Mouse (Mus musculus) liver, postnatal 0 days (tissue): ENCODE data around the gene Tfg. TPM values are rescaled to one million over a fixed set of nuclear protein-coding genes. Genes with fewer than 3 reads are reported as not detected.
A peak's percentile ranks its signal among the peaks of the same experiment; 100 is the strongest.

Experiments used
- ATAC-seq: fragments of 200-750 bp; cut with Nextera tagmentation; 2 replicates; pipeline ENCODE4 v1.8.0; 2017; ENCODE audit warnings: mild to moderate bottlenecking, moderate library complexity
- DNase-seq: peaks from one replicate; pipeline ENCODE4 v3.0.0-alpha.2; 2016
- H3K27ac ChIP-seq: fragments of 300-500 bp; sonication (generic); 2 replicates; pipeline ENCODE4 v1.5.1; 2014; ENCODE audit warnings: antibody characterized with exemption, moderate library complexity, mild to moderate bottlenecking, low read depth
- H3K27me3 ChIP-seq: fragments of 300-500 bp; sonication (generic); 2 replicates; pipeline ENCODE4 v1.6.1; 2014; ENCODE audit warnings: low read length, control low read depth, mixed read lengths; ENCODE audit not compliant: insufficient read depth
- H3K36me3 ChIP-seq: fragments of 300-500 bp; sonication (generic); replicated peaks from 2 replicates; pipeline ENCODE4 v1.6.1; 2014; ENCODE audit warnings: mild to moderate bottlenecking, control low read depth, low read length, moderate library complexity, mixed read lengths; ENCODE audit not compliant: insufficient read depth
- H3K4me1 ChIP-seq: fragments of 300-500 bp; sonication (generic); 2 replicates; pipeline ENCODE4 v1.6.1; 2014; ENCODE audit warnings: antibody characterized with exemption, mild to moderate bottlenecking, control low read depth; ENCODE audit not compliant: insufficient read depth
- H3K4me2 ChIP-seq: fragments of 300-500 bp; sonication (generic); 2 replicates; pipeline ENCODE4 v1.6.1; 2014; ENCODE audit warnings: low read depth, mild to moderate bottlenecking, low read length, moderate library complexity, mixed read lengths
- H3K4me3 ChIP-seq: fragments of 300-500 bp; sonication (generic); 2 replicates; pipeline ENCODE4 v1.5.1; 2014; ENCODE audit warnings: low read depth, low read length
- H3K9ac ChIP-seq: fragments of 300-500 bp; sonication (generic); replicated peaks from 2 replicates; pipeline ENCODE4 v1.6.1; 2014; ENCODE audit warnings: mild to moderate bottlenecking, moderate library complexity
- H3K9me3 ChIP-seq: fragments of 300-500 bp; sonication (generic); 2 replicates; pipeline ENCODE4 v1.6.1; 2016; ENCODE audit warnings: mild to moderate bottlenecking, control low read depth, low read length, mixed read lengths
- CTCF ChIP-seq: sonication (generic); IDR thresholded peaks from 2 replicates; pipeline ENCODE4 v1.5.1; 2016; ENCODE audit warnings: antibody characterized with exemption, low read depth
- EP300 ChIP-seq: IDR thresholded peaks from 2 replicates; pipeline ENCODE4 v1.6.1; 2016; ENCODE audit warnings: antibody characterized with exemption, low read depth, mild to moderate bottlenecking
- WGBS: fragments of 180-500 bp; shearing (Covaris S2); extraction: QIAGEN DNeasy Blood & Tissue Kit; methylation state at CpG from one replicate; pipeline ENCODE4 v1.1.7; 2014; ENCODE audit not compliant: insufficient replicate concordance; 5-methylcytosine and 5-hydroxymethylcytosine counted together
- polyA plus RNA-seq: library from polyadenylated mRNA; unstranded; fragments of >200 nt; fragmentation: Nextera tagmentation; extraction: Ambion mirVana; gene quantifications from 2 replicates; pipeline ENCODE4 v1.2.1, GENCODE M21; 2015

Tfg gene
- polyA plus RNA-seq, 1 experiment from 2014 or later, result 54.1 TPM

DNA sequence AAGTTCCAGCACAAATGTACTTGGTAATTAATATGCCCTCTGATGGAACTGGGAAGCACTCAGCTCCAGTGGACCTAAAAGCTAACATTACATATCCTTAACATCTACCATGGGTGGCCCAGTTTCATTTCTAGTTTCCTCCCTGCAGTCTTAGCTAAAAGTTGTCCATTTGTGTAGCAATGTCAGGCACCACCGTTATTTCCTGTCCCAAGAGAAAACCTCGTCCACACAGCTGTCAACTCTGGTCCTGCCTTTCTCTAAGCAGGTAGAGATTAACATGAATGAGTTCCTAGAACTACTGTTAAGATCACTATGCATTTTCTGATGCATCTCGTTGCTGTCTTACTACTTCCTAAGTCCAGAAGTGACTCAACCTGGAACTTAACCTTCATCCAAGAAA, 1.6 kb downstream of the Tfg start:
- peaks cover 11% of the 10 kb centered on the region for H3K36me3 ChIP-seq
- ATAC-seq, result no peak
- DNase-seq, result no peak
- H3K9me3 ChIP-seq, result no peaks in the 10 kb centered on the region
- peak overlapping the region; percentile 90 for H3K4me2 ChIP-seq
- TF ChIP-seq CTCF (no peak), EP300 (no peak)
- H3K4me3 ChIP-seq, result peak overlapping the region; percentile 92
- no peaks in the 10 kb centered on the region for H3K27me3 ChIP-seq
- H3K27ac ChIP-seq, result peak overlapping the region; percentile 98; the same call in 1 of the 2 replicates
- 17% methylated on average over 3 of the region's 3 CpGs for WGBS
- H3K9ac ChIP-seq, result peak overlapping the region; percentile 91; the same call in 1 of the 2 replicates
- H3K4me1 ChIP-seq, result peaks cover 18% of the 10 kb centered on the region

DNA sequence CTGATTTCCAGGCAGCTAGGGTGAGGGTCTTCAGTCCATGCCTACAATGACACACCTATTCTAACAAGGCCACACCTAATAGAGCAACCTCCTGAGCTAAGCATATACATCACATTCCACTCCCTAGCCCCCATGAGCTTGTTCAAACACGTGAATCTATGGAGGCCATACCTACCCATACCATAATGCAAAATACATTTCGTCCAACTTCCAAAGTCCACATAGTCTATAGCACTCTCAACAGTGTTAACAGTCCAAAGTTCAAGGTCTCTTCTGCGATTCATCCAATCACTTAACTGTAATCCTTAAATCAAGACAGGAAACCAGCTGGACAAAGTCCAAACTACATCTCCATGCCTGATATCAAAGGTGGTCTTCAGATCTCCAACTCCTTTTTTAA, 7.2 kb downstream of the Tfg start:
- no peak for ATAC-seq
- TF ChIP-seq EP300, result no peak
- TF ChIP-seq CTCF, result no peak
- DNase-seq, result no peak
- Histone ChIP-seq H3K4me1 (peaks cover 5% of the 10 kb centered on the region), H3K4me3 (no peak overlapping the region), H3K27ac (no peak overlapping the region), H3K9ac (no peak overlapping the region), H3K9me3 (no peaks in the 10 kb centered on the region), H3K4me2 (no peak overlapping the region), H3K27me3 (no peaks in the 10 kb centered on the region), H3K36me3 (peaks cover 37% of the 10 kb centered on the region)
- 69% methylated on average over 3 of the region's 3 CpGs for WGBS

DNA sequence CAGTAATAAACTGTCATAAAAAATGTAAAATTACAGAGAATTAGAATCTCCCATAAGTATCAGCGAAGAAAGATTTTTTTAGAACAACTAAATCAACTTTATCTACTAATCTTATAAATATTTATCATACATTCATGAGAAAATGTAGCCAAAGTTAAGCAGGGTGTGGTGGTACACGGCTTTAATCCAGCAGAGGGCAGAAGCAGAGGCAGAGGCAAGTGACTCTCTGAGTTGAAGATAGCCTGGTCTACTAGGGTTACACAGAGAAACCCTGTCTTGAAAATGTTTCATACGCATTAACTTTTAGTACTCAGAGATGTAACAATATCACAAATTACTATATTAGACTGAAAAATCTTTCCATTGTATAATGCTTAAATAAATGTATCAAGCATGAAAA, 11.5 kb downstream of the Tfg start:
- 79% methylated on average over 3 of the region's 3 CpGs for WGBS
- TF ChIP-seq CTCF (peak; percentile 27), EP300 (no peak)

DNA sequence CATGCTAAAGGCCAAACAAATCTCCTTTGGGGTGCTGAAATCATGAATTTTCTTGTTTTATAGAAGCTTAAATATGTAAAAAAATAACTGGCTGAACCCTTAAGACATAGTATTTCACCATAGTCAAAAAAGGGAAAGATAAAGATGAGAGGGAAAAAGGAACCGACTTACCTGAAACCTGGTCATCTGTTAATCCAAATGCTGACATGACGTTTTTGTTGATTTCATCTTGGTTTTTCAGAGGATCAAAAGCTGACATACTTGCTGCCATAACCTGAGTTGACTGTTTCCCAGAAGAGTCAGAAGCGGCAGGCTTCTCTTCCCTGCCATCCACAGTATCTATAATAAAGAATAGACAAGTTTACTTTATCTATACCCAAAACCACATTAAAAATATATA, 16.4 kb downstream of the Tfg start:
- no peaks in the 10 kb centered on the region for H3K4me1 ChIP-seq
- H3K9me3 ChIP-seq, result no peaks in the 10 kb centered on the region
- H3K9ac ChIP-seq, result no peak overlapping the region
- no peak overlapping the region for H3K4me3 ChIP-seq
- peaks cover 45% of the 10 kb centered on the region for H3K36me3 ChIP-seq
- 87% methylated on average over 3 of the region's 3 CpGs for WGBS
- H3K4me2 ChIP-seq, result no peak overlapping the region
- no peak overlapping the region for H3K27ac ChIP-seq
- DNase-seq (no peak), ATAC-seq (no peak)
- H3K27me3 ChIP-seq, result no peaks in the 10 kb centered on the region
- TF ChIP-seq CTCF (no peak), EP300 (no peak)

More for the DNA sequence above, 11.5 kb downstream of the Tfg start:
- no peaks in the 10 kb centered on the region for H3K27me3 ChIP-seq
- H3K9ac ChIP-seq, result no peak overlapping the region
- DNase-seq (no peak), ATAC-seq (no peak)
- no peaks in the 10 kb centered on the region for H3K4me1 ChIP-seq
- H3K9me3 ChIP-seq, result no peaks in the 10 kb centered on the region
- peaks cover 40% of the 10 kb centered on the region for H3K36me3 ChIP-seq
- no peak overlapping the region for H3K4me3 ChIP-seq
- H3K27ac ChIP-seq, result no peak overlapping the region
- no peak overlapping the region for H3K4me2 ChIP-seq

DNA sequence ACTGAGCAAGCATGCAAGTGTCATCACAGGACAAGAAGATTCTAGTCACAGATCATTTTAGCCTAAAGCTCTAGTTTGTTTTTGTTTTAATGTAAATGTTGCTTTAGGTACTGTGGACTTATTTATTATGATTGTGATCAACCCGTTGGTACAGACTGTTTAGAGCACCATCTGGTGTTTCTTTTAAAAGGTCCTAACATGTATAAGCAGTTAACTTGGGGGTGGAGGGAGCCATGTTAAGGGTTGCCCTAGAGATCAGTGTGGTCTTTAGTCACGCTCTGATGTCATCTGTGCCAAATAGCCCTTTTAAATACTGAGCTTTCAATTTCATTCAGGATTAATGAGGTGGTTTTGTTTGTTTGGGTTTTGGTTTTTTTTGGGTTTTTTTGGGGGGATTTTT, 20.8 kb downstream of the Tfg start:
- TF ChIP-seq CTCF (no peak), EP300 (no peak)
- Histone ChIP-seq H3K27me3 (no peaks in the 10 kb centered on the region), H3K4me3 (no peak overlapping the region), H3K9me3 (no peaks in the 10 kb centered on the region), H3K9ac (no peak overlapping the region), H3K36me3 (peaks cover 52% of the 10 kb centered on the region), H3K4me1 (no peaks in the 10 kb centered on the region), H3K4me2 (no peak overlapping the region), H3K27ac (no peak overlapping the region)
- DNase-seq (no peak), ATAC-seq (no peak)
- WGBS, result 85% methylated on average over 2 of the region's 2 CpGs

DNA sequence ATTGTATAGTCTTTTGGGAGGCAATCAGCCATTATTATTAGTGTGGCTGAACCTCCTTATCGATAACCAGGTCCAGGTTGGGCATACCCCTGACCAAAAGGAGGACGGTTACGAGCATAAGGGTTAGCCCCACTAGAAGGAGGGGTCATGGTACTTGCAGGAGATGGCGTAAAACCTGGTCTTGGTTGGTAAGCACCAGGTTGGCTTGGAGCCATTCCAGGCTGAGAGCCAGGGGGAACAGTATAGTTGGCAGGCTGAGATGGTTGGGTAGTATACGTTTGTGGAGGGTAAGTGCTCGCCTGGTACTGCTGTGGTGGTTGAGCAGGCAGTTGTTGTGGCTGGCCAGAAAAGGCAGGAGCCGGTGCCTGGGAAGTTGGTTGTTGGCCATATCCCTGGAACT, 26.5 kb downstream of the Tfg start:
- ATAC-seq (no peak), DNase-seq (no peak)
- Histone ChIP-seq H3K9me3 (no peaks in the 10 kb centered on the region), H3K4me3 (no peak overlapping the region), H3K9ac (no peak overlapping the region), H3K4me2 (no peak overlapping the region), H3K27me3 (no peaks in the 10 kb centered on the region), H3K36me3 (peaks cover 44% of the 10 kb centered on the region), H3K4me1 (no peaks in the 10 kb centered on the region), H3K27ac (no peak overlapping the region)
- 91% methylated on average over 7 of the region's 7 CpGs for WGBS
- TF ChIP-seq EP300 (no peak), CTCF (no peak)

DNA sequence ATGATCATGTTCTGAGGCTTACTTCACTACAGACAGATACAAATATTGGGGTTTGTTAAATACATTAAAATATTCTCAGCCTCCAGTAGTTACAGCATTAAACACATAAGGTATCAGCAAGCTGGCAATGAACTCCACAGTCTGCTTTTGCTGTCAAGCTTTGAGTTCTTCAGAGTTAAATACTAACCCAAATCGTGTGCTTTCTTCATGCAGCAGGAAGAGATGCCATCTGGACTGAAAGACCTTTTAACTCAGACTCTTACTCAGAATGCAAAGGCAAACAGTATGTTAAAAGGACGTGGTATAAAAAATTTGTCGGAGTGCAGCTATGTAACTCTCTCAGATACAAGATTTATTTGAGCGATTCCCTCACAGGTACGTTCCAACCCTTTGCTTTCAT, 30.5 kb downstream of the Tfg start:
- DNase-seq (no peak), ATAC-seq (no peak)
- no peak for TF ChIP-seq CTCF
- TF ChIP-seq EP300, result no peak
- Histone ChIP-seq H3K27ac (no peak overlapping the region), H3K9me3 (no peaks in the 10 kb centered on the region), H3K4me2 (no peak overlapping the region), H3K4me1 (no peaks in the 10 kb centered on the region), H3K9ac (no peak overlapping the region), H3K4me3 (no peak overlapping the region), H3K36me3 (peaks cover 47% of the 10 kb centered on the region), H3K27me3 (no peaks in the 10 kb centered on the region)
- 86% methylated on average over 5 of the region's 5 CpGs for WGBS
